Mouse (Mus musculus): ENCODE results near the gene Slc44a1. TPM values are rescaled to one million over a fixed set of nuclear protein-coding genes. Genes with fewer than 3 reads are reported as not detected.

Slc44a1 gene
- polyA plus RNA-seq, 1 experiment = 50.3 TPM

DNA sequence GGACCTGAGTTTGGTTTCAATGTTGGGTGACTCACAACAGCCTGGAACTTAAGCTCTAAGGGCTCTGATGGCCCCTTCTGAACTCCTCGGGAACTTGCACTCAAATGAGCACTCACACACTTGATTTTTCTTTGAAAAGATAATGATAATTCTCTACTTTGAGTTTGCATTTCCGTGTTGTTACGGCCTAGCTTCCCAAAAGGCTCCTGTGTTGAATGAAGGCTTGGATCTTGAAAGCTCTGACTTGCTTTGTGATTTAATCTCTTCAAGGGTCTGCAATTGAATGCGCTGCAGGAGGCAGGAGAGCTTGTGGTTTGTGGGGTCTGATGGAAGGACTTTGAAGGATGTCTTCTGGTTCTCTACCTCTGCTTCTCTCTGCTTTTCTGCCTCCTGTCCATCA lies 13.1 kb upstream of the Slc44a1 start:
- no peak for DNase-seq (ENCODE audit: extremely low spot score in 1 of 2, low spot score in 1 of 2)

DNA sequence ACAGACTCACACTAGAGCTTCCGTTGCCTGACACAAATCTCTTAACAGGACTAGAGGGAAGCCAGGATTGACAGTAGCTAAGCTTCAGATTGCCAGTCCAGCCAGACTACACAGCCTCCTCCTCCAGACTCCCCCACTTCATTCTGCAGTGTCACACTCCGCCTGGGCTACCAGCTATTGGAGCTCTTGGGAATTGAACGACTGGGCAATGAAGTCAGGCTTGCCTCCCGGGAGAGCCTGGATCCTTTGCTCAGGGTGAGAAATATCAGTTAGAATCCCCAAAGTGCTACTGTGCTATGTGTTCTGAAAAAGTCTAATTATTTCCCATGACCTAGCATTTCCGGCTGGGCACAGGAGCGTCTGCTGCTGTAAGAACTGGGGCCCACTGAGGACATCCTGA lies 9.7 kb upstream of the Slc44a1 start:
- no peak for DNase-seq (ENCODE audit: extremely low spot score in 1 of 2, low spot score in 1 of 2)

DNA sequence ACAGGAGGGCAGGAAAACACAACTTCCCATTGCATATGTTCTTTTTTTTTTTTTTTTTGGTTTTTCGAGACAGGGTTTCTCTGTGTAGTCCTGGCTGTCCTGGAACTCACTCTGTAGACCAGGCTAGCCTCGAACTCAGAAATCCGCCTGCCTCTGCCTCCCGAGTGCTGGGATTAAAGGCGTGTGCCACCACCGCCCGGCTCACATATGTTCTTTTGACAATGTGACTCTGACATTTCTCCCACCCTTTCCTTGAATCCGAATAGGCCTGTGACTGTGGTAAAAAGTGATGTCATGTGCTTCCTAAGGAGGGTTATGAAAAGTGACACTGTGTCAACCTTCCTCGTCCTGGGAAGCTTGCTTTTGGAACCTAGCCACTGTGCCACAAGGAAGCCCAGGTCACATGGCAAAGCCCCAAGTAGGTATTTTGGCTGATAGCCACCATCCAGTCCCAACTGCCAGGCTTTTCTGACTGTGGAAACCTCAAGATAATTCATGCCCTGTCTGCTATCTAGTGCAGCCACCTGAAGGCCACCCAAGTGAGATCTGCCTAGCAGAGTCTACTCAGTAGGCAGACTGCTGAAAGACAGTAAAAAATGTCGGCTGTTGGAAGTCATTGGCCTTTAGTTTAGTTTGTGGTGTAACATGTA lies 8.5 kb upstream of the Slc44a1 start:
- DNase-seq (ENCODE audit: extremely low spot score in 1 of 2, low spot score in 1 of 2) = no peak

DNA sequence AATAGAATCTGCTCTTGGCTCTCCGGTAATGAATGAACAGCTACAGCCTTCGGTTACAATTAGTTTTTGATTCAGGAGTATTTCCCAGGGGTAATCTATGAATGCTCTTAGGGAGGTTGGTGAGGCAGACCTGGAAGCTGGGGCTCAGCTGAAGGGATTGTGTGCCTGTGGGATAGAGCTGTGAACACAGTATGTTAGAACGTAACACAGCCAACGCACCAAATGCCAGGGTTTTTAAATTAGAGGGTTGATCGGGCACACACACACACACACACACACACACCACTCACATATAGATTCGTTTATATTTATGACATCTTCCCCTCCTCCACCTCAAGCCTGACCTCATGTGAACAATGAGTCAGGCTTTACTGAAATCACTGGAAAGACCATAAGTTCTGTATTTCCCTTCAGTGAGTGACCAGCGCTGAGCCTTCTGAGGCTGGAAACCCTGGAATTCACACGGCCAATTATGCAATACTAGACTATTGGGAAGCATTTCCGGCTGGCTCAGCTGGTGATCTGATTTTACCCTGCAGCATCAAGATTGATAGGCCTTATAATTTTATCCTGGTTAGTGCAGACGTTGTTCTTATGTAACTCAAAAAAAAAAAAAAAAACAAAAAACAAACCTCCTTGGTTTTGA lies 3.0 kb upstream of the Slc44a1 start:
- DNase-seq (ENCODE audit: extremely low spot score in 1 of 2, low spot score in 1 of 2) = peak in 1 of 2 experiments; percentile 63

DNA sequence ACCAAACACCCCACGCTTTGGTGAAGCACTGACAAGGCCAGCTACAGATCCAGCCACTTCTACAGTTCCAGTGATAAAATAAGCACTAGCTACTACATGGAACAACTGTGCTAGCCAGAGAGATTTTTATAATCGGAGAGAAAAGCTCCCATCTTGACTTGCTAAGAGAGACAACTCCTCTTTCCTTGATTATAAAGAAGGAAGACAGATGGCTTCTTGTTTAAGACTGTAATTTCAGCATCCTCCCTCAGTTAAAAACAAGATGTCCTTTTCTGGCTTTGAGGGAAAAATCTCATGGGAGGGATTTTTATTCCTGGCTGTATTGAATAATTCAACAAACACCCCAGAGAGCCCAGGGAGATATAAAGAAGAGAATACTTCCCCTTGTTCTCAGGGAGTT lies 1.8 kb upstream of the Slc44a1 start:
- peak in 1 of 2 experiments; percentile 64 for DNase-seq (ENCODE audit: extremely low spot score in 1 of 2, low spot score in 1 of 2)

DNA sequence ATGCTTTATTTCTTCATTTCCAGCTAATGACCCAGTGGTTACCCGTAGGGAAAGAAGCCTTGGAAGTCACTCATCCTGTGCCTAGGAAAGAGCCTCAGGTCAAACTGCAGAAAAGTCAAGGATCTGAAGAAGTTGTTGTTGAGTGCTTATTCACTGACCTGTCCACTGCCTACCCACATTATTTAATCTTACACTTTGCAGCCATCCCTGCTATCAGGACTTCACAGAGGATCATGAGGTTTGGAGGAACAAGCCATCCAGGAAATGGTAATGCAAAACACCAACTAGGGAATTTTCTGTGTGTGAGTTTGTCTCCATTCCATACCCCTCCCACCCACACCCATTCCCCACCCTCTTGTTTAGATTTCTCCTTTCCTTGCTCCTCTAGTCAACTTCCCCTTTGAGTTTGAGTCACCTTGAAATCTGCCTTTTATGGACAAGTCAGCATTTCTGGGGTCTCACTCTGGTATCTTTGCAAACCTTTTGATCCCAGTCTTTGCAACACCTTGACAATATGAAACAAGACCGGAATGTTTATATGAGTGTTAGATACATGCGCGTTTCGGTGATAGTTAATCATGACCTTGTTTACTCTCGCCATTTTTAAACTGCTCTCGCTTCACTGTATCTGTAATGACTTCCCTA lies 1.3 kb upstream of the Slc44a1 start:
- no peak for DNase-seq (ENCODE audit: extremely low spot score in 1 of 2, low spot score in 1 of 2)

DNA sequence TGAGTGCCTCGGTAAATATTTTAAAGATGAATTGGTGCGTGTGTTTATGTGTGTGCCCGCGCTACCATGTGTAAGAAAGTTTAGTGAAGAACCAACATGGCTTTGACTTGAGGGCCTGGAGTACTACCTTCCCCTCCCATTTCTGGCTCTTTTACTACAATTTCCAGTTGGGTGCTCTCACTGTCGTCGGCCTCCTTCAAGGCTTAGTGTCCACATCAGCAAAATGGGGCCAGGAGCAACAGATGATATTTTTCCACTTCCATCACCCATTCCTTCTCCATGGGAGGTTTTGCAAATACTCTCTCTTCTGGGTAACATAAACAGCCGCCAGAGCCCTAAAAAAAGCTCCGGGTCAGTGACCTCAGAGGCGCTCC lies 590 bp upstream of the Slc44a1 start:
- peak in 1 of 2 experiments; percentile 28 for DNase-seq (ENCODE audit: extremely low spot score in 1 of 2, low spot score in 1 of 2)

DNA sequence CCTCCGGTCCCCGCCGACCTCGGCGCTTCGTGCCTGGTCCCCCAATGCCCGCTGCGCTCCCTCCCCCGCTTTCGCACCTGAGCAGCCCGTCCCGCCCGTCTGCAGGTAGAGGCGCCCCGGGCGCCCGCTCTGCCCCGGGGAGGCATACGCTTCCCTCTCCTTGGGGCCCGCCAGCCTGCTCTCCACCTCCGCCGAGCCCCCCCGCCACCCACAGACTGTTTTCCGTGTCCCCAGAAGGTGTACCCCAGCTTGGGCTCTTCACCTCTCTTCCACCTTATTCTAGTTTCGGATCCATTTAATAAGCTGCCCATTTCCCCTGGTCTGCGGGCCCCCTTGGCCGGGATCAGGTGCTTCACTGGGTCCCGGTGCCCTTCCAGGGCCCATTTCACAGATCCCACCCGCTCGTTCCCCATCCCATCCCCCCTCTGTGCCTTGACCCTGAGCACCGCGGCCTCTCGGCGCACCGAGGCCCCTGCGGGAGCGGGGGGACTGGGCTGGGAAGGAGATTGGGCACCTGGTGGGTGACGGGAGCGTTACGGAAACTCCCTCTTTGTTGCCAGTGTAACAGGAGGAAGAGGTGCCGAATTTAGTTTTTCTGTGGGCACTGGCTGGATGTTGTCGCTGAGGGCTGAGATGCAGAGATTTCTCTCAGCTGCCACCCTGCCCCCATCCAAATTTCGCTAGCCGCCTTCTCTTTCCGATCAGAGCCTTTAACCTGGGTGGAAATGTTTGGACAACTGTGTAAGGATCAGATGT lies 781 bp downstream of the Slc44a1 start:
- peak; percentile 59 to 76 for DNase-seq (ENCODE audit: extremely low spot score in 1 of 2, low spot score in 1 of 2)

DNA sequence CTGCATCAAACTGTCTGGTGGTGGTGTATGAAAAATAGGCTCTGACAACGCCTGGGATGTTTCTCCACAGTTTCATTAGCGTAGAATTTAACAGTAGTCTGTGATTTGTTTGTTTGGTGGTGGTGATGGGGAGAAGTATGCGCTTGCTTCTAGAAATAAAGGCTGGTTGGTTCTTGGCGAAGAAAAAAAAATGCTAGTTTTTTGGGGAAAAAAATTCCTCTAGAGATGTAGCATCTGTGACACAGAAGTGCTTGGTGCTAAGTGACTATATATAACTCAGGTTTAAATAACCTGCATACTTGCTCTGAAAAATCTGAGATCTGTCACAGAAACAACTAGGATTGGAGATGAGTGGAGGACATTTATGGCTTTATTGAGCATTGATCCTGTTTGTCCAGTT lies 1.5 kb downstream of the Slc44a1 start:
- peak in 1 of 2 experiments; percentile 30 for DNase-seq (ENCODE audit: extremely low spot score in 1 of 2, low spot score in 1 of 2)

DNA sequence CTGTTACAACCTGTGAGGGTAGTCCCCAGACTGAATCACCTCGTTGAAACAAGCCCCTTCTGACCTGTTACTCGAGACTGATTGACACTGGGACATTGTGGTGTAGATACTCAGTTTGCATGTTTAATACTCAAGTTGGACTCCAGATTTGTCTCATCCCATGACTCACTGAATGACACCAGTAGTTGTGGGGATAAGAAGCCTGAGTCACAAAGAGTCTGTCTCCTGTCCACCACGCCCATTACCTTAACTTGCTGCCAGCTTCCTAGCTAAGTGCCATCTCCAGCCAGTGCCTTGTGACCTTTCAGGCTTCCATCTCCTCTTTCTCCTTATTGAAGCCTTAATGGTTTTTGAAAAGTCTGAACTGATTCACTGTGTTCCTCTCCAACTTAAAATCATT lies 6.0 kb downstream of the Slc44a1 start:
- DNase-seq (ENCODE audit: extremely low spot score in 1 of 2, low spot score in 1 of 2) = no peak

DNA sequence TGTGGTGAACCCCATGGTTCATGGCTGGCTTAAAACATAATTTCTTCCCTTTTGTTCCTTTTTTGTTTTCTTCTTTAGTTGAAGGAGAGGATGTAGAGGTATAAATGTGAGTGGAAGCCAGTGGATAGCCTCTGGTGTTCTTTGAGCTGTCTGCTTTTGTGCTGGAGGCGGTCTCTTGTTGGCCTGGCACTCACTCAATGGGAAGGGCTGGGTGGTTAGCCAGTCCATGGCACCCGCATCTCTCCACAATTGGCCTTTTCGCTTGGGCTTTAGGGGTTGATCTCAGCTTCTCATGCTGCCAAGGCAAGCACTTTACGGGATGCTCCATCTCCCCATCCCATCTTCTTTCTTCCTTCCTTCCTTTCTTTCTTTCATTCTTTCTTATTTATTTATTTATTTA lies 7.6 kb downstream of the Slc44a1 start:
- no peak for DNase-seq (ENCODE audit: extremely low spot score in 1 of 2, low spot score in 1 of 2)

DNA sequence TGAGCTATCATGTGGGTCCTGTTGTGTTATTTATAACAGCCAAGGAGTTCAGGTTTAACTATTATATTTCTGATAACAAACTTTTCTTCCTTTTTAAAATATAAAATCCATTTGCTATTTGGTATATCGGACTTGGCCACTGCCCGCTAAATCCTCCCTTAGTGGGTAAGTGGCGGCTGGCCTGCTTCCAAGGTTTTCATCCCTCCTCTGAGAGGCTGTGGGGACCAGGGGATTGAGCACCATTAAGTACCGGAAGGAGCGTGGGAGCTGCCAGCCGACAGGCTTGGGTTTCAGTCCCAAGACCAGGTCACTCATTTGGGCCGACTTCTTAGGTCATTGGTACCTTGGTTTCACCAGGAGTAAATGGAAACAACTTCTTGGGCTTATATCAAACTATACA lies 10.5 kb downstream of the Slc44a1 start:
- no peak for DNase-seq (ENCODE audit: extremely low spot score in 1 of 2, low spot score in 1 of 2)

DNA sequence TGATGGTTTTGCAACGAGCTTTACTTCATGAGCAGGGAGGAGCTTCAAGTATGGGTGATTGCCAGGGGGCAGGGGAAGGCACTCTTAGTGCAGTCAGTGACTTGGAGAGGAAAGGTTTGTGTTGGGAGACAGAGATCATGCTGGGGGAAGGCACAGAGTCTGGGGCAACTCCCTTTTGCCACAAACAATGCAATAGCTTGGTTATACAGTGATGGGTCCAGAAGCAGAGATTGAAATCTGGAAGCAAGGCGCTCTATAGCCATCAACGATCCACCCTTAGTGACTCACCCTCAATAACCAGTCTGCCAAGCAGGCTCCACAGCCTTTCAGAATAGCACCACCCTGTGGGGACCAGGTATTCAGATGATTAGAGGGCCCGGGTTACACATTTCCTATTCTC lies 11.7 kb downstream of the Slc44a1 start:
- no peak for DNase-seq (ENCODE audit: extremely low spot score in 1 of 2, low spot score in 1 of 2)

DNA sequence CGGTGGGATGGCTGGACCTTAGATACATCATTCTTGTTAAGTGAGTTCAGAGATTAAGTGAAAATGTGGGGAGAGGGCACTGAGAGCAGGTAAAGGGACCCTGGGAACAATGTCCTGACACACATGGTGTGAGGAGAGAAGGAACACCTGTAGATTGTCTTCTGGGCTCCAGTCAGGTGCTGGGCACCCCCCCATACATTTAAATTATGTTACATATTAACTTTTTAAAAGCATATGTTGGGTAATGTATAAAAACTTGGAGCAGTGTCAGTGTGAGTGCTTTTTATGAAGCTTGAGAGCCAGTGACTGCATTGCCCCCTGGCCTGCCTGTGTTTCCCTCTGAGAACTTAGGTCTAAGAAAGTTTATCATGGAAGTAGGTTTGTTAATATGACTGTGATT lies 12.2 kb downstream of the Slc44a1 start:
- DNase-seq (ENCODE audit: extremely low spot score in 1 of 2, low spot score in 1 of 2) = no peak

DNA sequence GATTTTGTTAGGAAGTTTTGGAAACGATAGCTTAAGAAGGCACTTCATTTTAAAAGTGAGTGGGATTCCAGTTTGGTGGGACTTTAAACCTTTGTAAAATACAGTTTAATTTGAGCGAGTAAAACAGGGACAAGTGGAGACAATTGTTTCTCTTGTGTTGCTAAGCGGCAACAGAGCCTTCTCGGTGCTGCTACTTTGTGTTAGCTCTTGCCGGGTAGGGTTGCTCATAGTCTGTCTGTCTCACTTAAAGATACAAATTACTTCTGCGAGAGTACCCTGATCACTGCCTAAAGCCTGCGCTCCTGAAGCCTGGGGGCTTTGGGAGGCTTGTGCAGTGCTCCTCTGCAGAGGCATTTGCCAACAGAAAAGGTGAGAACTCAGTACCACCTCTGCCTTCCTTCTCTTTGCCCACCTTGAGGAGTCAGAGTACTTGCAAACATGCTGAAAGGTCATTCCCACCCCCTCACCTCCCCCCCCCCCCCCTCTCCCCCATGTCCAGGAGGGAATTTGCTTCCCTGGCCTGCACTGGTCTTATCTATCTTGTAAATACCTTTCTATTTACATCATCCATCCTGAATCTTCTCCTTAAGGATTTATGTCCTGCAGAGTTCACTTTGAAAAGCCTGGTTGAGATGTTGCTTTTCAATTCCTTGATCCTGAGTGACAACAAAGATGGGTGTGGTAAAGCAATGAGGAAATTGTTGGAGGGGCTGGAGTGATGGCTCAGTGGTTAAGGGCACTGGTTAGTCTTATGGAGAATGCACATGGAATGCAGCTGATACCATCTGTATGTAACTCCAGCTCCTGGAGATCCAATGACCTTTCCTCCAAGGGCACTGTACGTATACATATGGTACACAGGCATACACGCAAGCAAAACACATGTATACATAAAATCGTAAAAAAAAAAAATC lies 13.0 kb downstream of the Slc44a1 start:
- DNase-seq (ENCODE audit: extremely low spot score in 1 of 2, low spot score in 1 of 2) = no peak

DNA sequence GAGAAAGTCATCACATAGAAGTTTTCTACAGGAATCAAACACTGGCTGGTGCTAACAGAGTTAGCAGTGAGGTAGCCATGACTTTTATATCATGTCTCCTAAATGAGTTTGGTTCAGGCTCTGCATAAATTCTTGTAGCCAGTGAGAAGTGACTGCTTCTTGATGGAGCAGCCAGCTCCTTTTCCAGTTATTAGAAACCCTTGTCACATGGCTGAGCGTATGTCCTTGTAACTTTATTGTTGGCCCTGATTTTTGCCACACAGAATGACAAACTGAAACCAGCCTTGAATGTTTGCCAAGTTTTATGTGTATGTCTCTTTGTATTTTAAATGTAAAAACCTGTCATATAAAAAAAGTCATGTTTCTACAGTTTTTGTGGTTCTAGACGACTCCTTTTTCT lies 15.7 kb downstream of the Slc44a1 start:
- no peak for DNase-seq (ENCODE audit: extremely low spot score in 1 of 2, low spot score in 1 of 2)

DNA sequence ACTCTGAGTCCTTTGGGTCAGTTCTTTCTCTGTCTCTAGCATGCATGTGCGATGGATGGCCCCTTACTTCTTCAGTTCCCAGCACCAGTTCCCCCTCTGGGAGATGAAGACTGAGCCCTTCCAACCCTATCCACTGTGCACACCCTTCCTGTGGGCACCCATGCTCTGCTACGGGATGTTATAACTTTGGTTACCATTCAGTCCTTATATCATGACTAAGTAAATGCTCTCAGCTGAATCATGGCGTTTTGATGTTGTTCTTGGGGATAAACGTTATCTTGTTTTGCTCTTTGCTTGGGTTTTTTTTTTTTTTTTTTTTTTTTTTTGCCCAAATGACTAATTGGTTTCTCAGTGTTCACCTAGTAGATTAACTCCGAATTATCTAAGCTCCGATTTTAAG lies 16.4 kb downstream of the Slc44a1 start:
- DNase-seq (ENCODE audit: extremely low spot score in 1 of 2, low spot score in 1 of 2) = no peak

DNA sequence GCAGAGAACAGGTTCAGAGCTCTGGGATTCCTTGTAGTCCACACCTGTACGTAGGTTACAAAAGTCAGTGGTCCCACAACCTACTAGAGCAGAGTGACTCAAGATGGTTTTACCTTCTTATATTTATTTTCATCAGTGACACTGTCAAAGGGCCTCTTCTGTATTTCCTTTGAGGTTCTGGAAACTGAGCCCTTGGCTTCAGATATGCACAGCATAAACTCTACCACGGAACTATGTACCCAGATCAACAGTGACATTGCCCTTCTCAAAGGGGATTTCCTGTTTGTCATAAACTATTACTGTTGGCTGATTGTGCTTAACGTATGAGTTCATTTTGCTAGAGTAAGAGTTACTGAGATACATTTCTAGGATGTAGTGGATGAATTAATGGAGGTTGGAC lies 18.3 kb downstream of the Slc44a1 start:
- no peak for DNase-seq (ENCODE audit: extremely low spot score in 1 of 2, low spot score in 1 of 2)

DNA sequence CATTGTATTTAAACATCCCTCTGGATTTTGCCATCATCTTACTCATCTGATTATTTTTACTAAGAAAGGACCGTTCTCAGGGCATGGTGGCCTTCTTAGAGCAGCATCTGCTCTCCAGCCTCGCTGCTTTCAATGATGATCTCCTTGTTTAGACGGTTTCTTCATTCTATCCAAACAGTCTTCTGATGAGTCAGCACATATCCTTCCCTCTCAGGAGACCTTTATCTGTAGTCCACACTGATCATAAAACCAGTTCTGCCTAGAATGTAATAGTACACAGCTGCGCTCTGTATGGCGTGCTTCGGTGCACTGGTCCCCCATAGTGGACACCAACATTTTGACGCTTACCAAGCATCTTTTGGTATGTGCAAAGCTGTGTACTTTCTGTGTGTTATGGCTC lies 19.5 kb downstream of the Slc44a1 start:
- no peak for DNase-seq (ENCODE audit: extremely low spot score in 1 of 2, low spot score in 1 of 2)

DNA sequence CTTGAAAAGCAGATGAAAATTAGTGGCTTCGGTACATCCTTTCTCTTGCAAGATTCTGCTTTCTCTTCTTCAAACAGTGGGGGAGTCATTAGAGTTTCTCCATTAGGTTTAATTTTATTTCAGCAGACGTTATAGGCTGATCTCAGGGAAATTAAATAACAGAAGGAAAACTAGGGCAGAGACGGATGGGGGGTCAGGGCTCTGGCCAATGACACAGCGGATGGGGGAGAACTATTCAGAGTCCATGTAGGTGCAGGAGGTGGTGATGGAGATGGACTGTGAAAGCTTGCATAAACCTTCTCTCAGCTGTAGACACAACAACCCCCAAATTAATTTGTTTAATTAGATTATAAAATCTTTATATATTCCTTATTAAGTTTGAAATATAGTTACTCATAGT lies 20.8 kb downstream of the Slc44a1 start:
- no peak for DNase-seq (ENCODE audit: extremely low spot score in 1 of 2, low spot score in 1 of 2)
